Mouse (Mus musculus): ENCODE measurements around the gene Nrsn2.

- TF ChIP-seq POLR2A (IDR thresholded peaks at IDR 0.05; ENCODE audit: borderline replicate concordance, extremely low read depth, insufficient read depth, insufficient read length, poor library complexity, severe bottlenecking) = no peak
- TF ChIP-seq CTCF (IDR thresholded peaks at IDR 0.05; ENCODE audit: borderline replicate concordance, extremely low read depth, insufficient read depth, insufficient read length) = no peak
These were observed 33.3 kb upstream of the Nrsn2 start for GRCm38 (mm10) chr2:152409781-152410180.

All from brain, embryonic 14.5 days (tissue).